Mouse (Mus musculus): ENCODE measurements around the gene Slc15a2. TPM values are rescaled to one million over a fixed set of nuclear protein-coding genes. Genes with fewer than 3 reads are reported as not detected.

Gene Slc15a2
- total RNA-seq, 1 experiment = 6.6 TPM

DNA sequence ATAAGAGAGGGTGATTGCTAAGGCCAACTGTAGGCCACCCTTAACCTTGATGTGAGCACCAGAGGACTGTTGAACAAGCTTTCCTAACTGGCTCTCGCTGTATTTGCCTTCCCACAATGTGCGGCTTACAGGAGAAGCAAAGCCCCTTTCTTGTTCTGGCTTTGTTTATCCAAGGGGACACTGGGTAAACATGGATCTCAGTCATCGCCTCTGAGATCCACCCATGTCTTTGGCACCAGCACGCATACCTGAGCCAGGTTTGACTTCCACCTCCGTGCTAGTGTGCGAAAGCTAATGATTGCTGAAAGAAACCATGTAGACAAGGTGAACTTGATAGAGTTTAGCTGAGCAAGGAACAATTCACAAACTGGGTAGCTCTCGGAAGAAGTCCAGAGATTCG lies 41.2 kb downstream of the Slc15a2 start:
- Histone ChIP-seq H3K9me3 (ENCODE audit: control insufficient read depth, insufficient read depth, low read depth, low read length) (no peaks in the 10 kb centered on the region), H3K4me3 (ENCODE audit: insufficient read depth in 1 of 2, low read depth in 1 of 2, low read length in 2 of 2, poor library complexity in 1 of 2, severe bottlenecking in 1 of 2) (no peak overlapping the region), H3K27ac (ENCODE audit: insufficient read depth, low read depth, low read length, poor library complexity, severe bottlenecking) (no peak overlapping the region), H3K36me3 (ENCODE audit: control insufficient read depth, insufficient read depth, low read length, poor library complexity, severe bottlenecking) (no peaks in the 10 kb centered on the region), H3K4me1 (ENCODE audit: control insufficient read depth in 2 of 2, insufficient read depth in 2 of 2, low read length in 2 of 2, poor library complexity in 1 of 2) (no peaks in the 10 kb centered on the region), H3K9ac (ENCODE audit: insufficient read depth, low read depth, low read length, poor library complexity, severe bottlenecking) (no peak overlapping the region)
- in situ Hi-C loops (cut with MboI; ENCODE audit: low sequenced_read_pairs in 2 of 2, unreplicated experiment in 2 of 2) = no loop called here
- TF ChIP-seq MAFK (IDR thresholded peaks at IDR 0.05; ENCODE audit: insufficient read depth, low read depth, low read length) = no peak
- no peak for TF ChIP-seq ZC3H11A (IDR thresholded peaks at IDR 0.05; ENCODE audit: borderline replicate concordance, low read depth, low read length)
- no peak for TF ChIP-seq HCFC1 (IDR thresholded peaks at IDR 0.05; ENCODE audit: borderline replicate concordance, insufficient read depth, low read length)
- no peak for TF ChIP-seq CHD2 (IDR thresholded peaks at IDR 0.05; ENCODE audit: low read depth, low read length)
- TF ChIP-seq ZNF384 (IDR thresholded peaks at IDR 0.05; ENCODE audit: low read depth, low read length) = no peak
- DNase-seq (ENCODE audit: low read depth, low spot score) = no peak

DNA sequence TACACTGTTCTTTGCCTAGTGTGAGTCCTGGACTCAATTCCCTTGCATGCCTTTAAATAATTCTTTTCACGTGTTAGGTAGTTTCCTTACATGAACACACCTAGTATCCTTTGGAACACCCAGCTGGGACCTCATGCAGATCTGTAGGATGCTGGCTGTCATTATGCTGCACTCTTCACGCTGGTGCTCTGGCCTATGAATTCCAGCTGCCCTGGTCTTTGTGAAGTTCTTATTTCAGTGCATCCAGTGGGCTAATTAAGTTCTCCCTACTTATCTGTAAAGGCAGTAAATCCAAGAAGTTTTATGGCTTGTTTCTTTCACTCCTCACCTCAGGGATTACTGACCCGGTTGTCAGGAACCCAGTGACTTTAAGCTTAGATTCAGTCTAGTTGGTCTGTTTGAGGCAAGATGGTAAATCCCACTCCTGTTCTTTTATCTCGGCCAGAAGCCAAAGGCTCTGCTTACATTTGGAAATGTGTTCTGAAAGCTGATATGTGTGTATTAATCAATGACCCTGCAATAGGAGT lies 45.3 kb downstream of the Slc15a2 start:
- Histone ChIP-seq H3K9me3 (ENCODE audit: control insufficient read depth, insufficient read depth, low read depth, low read length) (no peaks in the 10 kb centered on the region), H3K9ac (ENCODE audit: insufficient read depth, low read depth, low read length, poor library complexity, severe bottlenecking) (no peak overlapping the region), H3K36me3 (ENCODE audit: control insufficient read depth, insufficient read depth, low read length, poor library complexity, severe bottlenecking) (no peaks in the 10 kb centered on the region), H3K4me1 (ENCODE audit: control insufficient read depth in 2 of 2, insufficient read depth in 2 of 2, low read length in 2 of 2, poor library complexity in 1 of 2) (no peaks in the 10 kb centered on the region), H3K27ac (ENCODE audit: insufficient read depth, low read depth, low read length, poor library complexity, severe bottlenecking) (no peak overlapping the region), H3K4me3 (ENCODE audit: insufficient read depth in 1 of 2, low read depth in 1 of 2, low read length in 2 of 2, poor library complexity in 1 of 2, severe bottlenecking in 1 of 2) (no peak overlapping the region)
- in situ Hi-C loops (cut with MboI; ENCODE audit: low sequenced_read_pairs in 2 of 2, unreplicated experiment in 2 of 2) = no loop called here
- TF ChIP-seq ZNF384 (IDR thresholded peaks at IDR 0.05; ENCODE audit: low read depth, low read length) = no peak
- TF ChIP-seq HCFC1 (IDR thresholded peaks at IDR 0.05; ENCODE audit: borderline replicate concordance, insufficient read depth, low read length) = no peak
- TF ChIP-seq MAFK (IDR thresholded peaks at IDR 0.05; ENCODE audit: insufficient read depth, low read depth, low read length) = no peak
- no peak for TF ChIP-seq ZC3H11A (IDR thresholded peaks at IDR 0.05; ENCODE audit: borderline replicate concordance, low read depth, low read length)
- TF ChIP-seq CHD2 (IDR thresholded peaks at IDR 0.05; ENCODE audit: low read depth, low read length) = no peak
- DNase-seq (ENCODE audit: low read depth, low spot score) = no peak

DNA sequence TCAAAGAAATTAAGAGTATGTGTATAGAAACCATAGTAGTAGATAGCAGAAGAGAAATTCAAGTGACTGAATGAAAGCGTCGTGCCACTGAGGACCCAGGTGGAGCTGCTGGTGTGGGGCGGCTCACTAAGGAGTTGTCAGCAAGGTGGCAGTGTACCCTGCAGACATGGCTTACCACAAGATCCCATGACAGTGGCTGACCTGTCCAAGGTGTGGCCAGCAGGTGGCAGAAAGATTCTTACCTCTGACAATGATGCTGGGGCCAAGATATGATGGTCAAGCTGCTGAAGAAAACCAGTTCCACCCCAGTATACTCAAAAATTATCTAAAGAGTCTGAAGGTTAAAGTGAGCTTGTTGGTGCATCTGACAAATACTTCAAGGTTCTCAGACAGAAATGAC lies 49.3 kb downstream of the Slc15a2 start:
- TF ChIP-seq ZC3H11A (IDR thresholded peaks at IDR 0.05; ENCODE audit: borderline replicate concordance, low read depth, low read length) (no peak), ZNF384 (IDR thresholded peaks at IDR 0.05; ENCODE audit: low read depth, low read length) (no peak), HCFC1 (IDR thresholded peaks at IDR 0.05; ENCODE audit: borderline replicate concordance, insufficient read depth, low read length) (no peak), MAFK (IDR thresholded peaks at IDR 0.05; ENCODE audit: insufficient read depth, low read depth, low read length) (no peak), CHD2 (IDR thresholded peaks at IDR 0.05; ENCODE audit: low read depth, low read length) (no peak)
- DNase-seq (ENCODE audit: low read depth, low spot score) = no peak
- in situ Hi-C loops (cut with MboI; ENCODE audit: low sequenced_read_pairs in 2 of 2, unreplicated experiment in 2 of 2) = no loop called here
- Histone ChIP-seq H3K36me3 (ENCODE audit: control insufficient read depth, insufficient read depth, low read length, poor library complexity, severe bottlenecking) (no peaks in the 10 kb centered on the region), H3K27ac (ENCODE audit: insufficient read depth, low read depth, low read length, poor library complexity, severe bottlenecking) (no peak overlapping the region), H3K9ac (ENCODE audit: insufficient read depth, low read depth, low read length, poor library complexity, severe bottlenecking) (no peak overlapping the region), H3K4me1 (ENCODE audit: control insufficient read depth in 2 of 2, insufficient read depth in 2 of 2, low read length in 2 of 2, poor library complexity in 1 of 2) (no peaks in the 10 kb centered on the region), H3K4me3 (ENCODE audit: insufficient read depth in 1 of 2, low read depth in 1 of 2, low read length in 2 of 2, poor library complexity in 1 of 2, severe bottlenecking in 1 of 2) (no peak overlapping the region), H3K9me3 (ENCODE audit: control insufficient read depth, insufficient read depth, low read depth, low read length) (no peaks in the 10 kb centered on the region)

DNA sequence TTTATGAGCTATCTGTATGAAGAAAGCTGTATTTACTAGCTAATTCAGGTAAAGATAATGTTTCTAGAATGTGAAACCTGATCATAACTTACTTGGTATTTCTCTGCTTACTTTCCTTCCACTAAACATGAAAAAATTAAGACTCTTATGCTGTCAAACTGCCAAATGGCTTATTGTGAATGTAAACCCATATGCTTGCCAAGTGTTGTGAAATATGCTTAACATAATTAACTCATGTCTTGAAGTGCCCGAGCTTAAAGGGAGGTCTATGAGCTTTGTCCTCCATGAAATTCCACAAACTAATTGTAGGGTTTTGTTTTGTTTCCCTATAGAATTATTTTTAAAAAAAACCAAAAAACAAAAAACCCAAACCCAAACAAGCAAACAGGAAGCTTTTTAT lies 50.9 kb downstream of the Slc15a2 start:
- no peak for DNase-seq (ENCODE audit: low read depth, low spot score)
- H3K36me3 ChIP-seq (ENCODE audit: control insufficient read depth, insufficient read depth, low read length, poor library complexity, severe bottlenecking) = no peaks in the 10 kb centered on the region
- no peak overlapping the region for H3K4me3 ChIP-seq (ENCODE audit: insufficient read depth in 1 of 2, low read depth in 1 of 2, low read length in 2 of 2, poor library complexity in 1 of 2, severe bottlenecking in 1 of 2)
- no peak overlapping the region for H3K27ac ChIP-seq (ENCODE audit: insufficient read depth, low read depth, low read length, poor library complexity, severe bottlenecking)
- H3K9me3 ChIP-seq (ENCODE audit: control insufficient read depth, insufficient read depth, low read depth, low read length) = no peaks in the 10 kb centered on the region
- TF ChIP-seq ZC3H11A (IDR thresholded peaks at IDR 0.05; ENCODE audit: borderline replicate concordance, low read depth, low read length) (no peak), HCFC1 (IDR thresholded peaks at IDR 0.05; ENCODE audit: borderline replicate concordance, insufficient read depth, low read length) (no peak), MAFK (IDR thresholded peaks at IDR 0.05; ENCODE audit: insufficient read depth, low read depth, low read length) (no peak), ZNF384 (IDR thresholded peaks at IDR 0.05; ENCODE audit: low read depth, low read length) (no peak), CHD2 (IDR thresholded peaks at IDR 0.05; ENCODE audit: low read depth, low read length) (no peak)
- in situ Hi-C loops (cut with MboI; ENCODE audit: low sequenced_read_pairs in 2 of 2, unreplicated experiment in 2 of 2) = no loop called here
- H3K4me1 ChIP-seq (ENCODE audit: control insufficient read depth in 2 of 2, insufficient read depth in 2 of 2, low read length in 2 of 2, poor library complexity in 1 of 2) = no peaks in the 10 kb centered on the region
- H3K9ac ChIP-seq (ENCODE audit: insufficient read depth, low read depth, low read length, poor library complexity, severe bottlenecking) = no peak overlapping the region

DNA sequence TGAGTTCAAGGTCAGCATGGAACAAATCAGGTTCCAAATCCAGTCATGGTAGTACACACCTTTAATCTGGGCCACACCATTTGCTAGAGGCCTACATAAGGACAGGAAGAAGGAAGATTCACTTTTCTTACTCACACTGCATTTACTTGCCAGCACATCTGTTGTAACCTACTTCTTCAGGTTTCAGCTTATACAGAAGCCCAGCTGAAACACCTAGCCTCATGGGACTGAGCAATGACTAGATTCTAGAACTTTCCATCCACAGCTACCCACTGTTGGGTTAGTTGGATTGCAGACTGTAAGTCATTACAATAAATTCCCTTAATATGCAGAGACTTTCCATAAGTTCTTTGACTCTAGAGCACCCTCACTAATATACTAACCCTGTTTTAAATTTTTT lies 52.2 kb downstream of the Slc15a2 start:
- Histone ChIP-seq H3K27ac (ENCODE audit: insufficient read depth, low read depth, low read length, poor library complexity, severe bottlenecking) (no peak overlapping the region), H3K36me3 (ENCODE audit: control insufficient read depth, insufficient read depth, low read length, poor library complexity, severe bottlenecking) (no peaks in the 10 kb centered on the region), H3K4me3 (ENCODE audit: insufficient read depth in 1 of 2, low read depth in 1 of 2, low read length in 2 of 2, poor library complexity in 1 of 2, severe bottlenecking in 1 of 2) (no peak overlapping the region), H3K9ac (ENCODE audit: insufficient read depth, low read depth, low read length, poor library complexity, severe bottlenecking) (no peak overlapping the region), H3K9me3 (ENCODE audit: control insufficient read depth, insufficient read depth, low read depth, low read length) (no peaks in the 10 kb centered on the region), H3K4me1 (ENCODE audit: control insufficient read depth in 2 of 2, insufficient read depth in 2 of 2, low read length in 2 of 2, poor library complexity in 1 of 2) (no peaks in the 10 kb centered on the region)
- TF ChIP-seq ZC3H11A (IDR thresholded peaks at IDR 0.05; ENCODE audit: borderline replicate concordance, low read depth, low read length) (no peak), ZNF384 (IDR thresholded peaks at IDR 0.05; ENCODE audit: low read depth, low read length) (no peak), HCFC1 (IDR thresholded peaks at IDR 0.05; ENCODE audit: borderline replicate concordance, insufficient read depth, low read length) (no peak), CHD2 (IDR thresholded peaks at IDR 0.05; ENCODE audit: low read depth, low read length) (no peak), MAFK (IDR thresholded peaks at IDR 0.05; ENCODE audit: insufficient read depth, low read depth, low read length) (no peak)
- in situ Hi-C loops (cut with MboI; ENCODE audit: low sequenced_read_pairs in 2 of 2, unreplicated experiment in 2 of 2) = no loop called here
- DNase-seq (ENCODE audit: low read depth, low spot score) = no peak
